11 mouse cellular contexts compared by ENCODE assay signal in the genomic region with DNA sequence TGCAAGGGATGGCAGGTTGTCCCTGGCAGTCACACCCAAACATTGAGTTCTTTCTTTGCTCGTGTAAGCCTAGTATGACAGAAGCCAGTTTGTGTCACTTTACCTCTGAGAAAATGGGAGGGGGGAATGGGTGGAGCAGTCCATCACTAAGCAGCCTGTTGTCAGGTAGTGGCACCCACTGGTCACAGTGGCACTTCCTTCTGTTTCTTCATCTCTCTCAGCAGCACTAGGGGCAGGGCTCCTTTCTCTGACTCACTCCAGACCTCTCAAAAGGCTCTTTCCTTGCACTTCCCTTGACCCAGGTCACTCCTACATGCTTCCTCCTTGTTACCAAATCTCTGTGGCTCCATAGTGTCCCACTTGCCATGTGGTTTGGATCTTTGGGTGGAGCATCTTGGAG. TPM values are rescaled to one million over a fixed set of nuclear protein-coding genes. Genes with fewer than 3 reads are reported as not detected.
DNase-seq lines count a peak whose midpoint lies in the region; ATAC-seq lines count a peak whose summit lies in the region.
"Had no signal": no experiment of that assay in that cellular context is flagged by ENCODE, and none has a peak within 500 bp of the region (broad histone marks: within the 10 kb centered on the region; RNA-seq: fewer than 3 reads in every experiment).

No protein-coding gene starts in this region.

- peak; percentile 89 for ATAC-seq in monocyte, adult 5-6 weeks (replicated peaks; ENCODE audit: insufficient number of reproducible peaks, low FRiP score, low TSS enrichment, poor library complexity, severe bottlenecking)
- ATAC-seq in forebrain, embryonic 11.5 days (replicated peaks; ENCODE audit: low FRiP score), result no peak

- no peak overlapping the region for H3K4me2 ChIP-seq in forebrain, embryonic 11.5 days (ENCODE audit: low read depth, low read length, severe bottlenecking)

- WGBS in forebrain, embryonic 11.5 days, result 78% methylated on average over 1 of the region's 1 CpGs

- H3K4me1 ChIP-seq in brown adipose tissue, adult 24 weeks (ENCODE audit: control insufficient read depth, insufficient read depth, insufficient read length, low read length), result peaks cover 31% of the 10 kb centered on the region
- no peaks in the 10 kb centered on the region for H3K4me1 ChIP-seq in forebrain, embryonic 11.5 days (replicated peaks; ENCODE audit: control insufficient read depth, insufficient read depth, low read length)
- H3K4me1 ChIP-seq: midbrain, embryonic 10.5 days had no signal

- H3K9me3 ChIP-seq in forebrain, embryonic 11.5 days (ENCODE audit: control insufficient read depth, low read length), result no peaks in the 10 kb centered on the region
- H3K9me3 ChIP-seq: midbrain, embryonic 10.5 days had no signal

- H3K27me3 ChIP-seq in forebrain, embryonic 11.5 days (ENCODE audit: control insufficient read depth, insufficient read depth, low read length), result no peaks in the 10 kb centered on the region

- no peak overlapping the region for H3K9ac ChIP-seq in forebrain, embryonic 11.5 days (ENCODE audit: low read length)

- peak; percentile 11 for DNase-seq in adrenal gland, postnatal 14 days
- no peak for DNase-seq in adrenal gland, postnatal 36 days
- peak; percentile 9 for DNase-seq in kidney, postnatal 14 days
- DNase-seq in kidney, adult 11 months, result no peak
- no peak for DNase-seq in forebrain, embryonic 11.5 days (ENCODE audit: low spot score)
- DNase-seq in thymus, postnatal 10 days (ENCODE audit: low spot score in 2 of 2), result no peak
- DNase-seq: cerebellum, postnatal 36 days had no signal

- H3K36me3 ChIP-seq in forebrain, embryonic 11.5 days (ENCODE audit: control insufficient read depth, insufficient read depth, low read length), result no peaks in the 10 kb centered on the region
- H3K36me3 ChIP-seq: midbrain, embryonic 10.5 days had no signal

- no peak overlapping the region for H3K4me3 ChIP-seq in brown adipose tissue, adult 24 weeks (ENCODE audit: insufficient read depth, low read depth, low read length)
- H3K4me3 ChIP-seq in forebrain, embryonic 11.5 days (ENCODE audit: low read depth, low read length), result no peak overlapping the region
- H3K4me3 ChIP-seq: erythroblast, embryonic 14.5 days; midbrain, embryonic 10.5 days had no signal

- peak overlapping the region; percentile 47 for H3K27ac ChIP-seq in brown adipose tissue, adult 24 weeks (replicated peaks; ENCODE audit: low read depth, low read length)
- H3K27ac ChIP-seq in forebrain, embryonic 11.5 days (ENCODE audit: low read depth, low read length), result no peak overlapping the region
- H3K27ac ChIP-seq: midbrain, embryonic 10.5 days had no signal

RNA-seq across cellular contexts. Expression of a gene that starts 52.9 kb away (rescaled TPM):
- 67.5 and 69.8 TPM in 2 replicates for total RNA-seq in adrenal gland, postnatal 14 days (2021)
- 10 to 100 TPM; 52.6 to 57.7 TPM for total RNA-seq in adrenal gland, postnatal 36 days (2021)
- 28.5 and 38.9 TPM in 2 replicates for polyA plus RNA-seq in brown adipose tissue, adult 24 weeks (2012; ENCODE audit: insufficient read depth, insufficient read length, missing spikeins)
- total RNA-seq in monocyte, adult 5-6 weeks (2017), result 226 to 314 TPM (median 237 TPM) in 3 replicates
- 23.6 and 25.9 TPM in 2 replicates for polyA plus RNA-seq in forebrain, embryonic 11.5 days (2014; fragmentation: Nextera tagmentation; extraction: Ambion mirVana)

Comparison
In these comparisons a context has a peak if more than half of its experiments do, and no peak if none do; other contexts are left out.
1. DNase-seq: peak in adrenal gland, postnatal 14 days (single experiment) and kidney, postnatal 14 days (single experiment); none in adrenal gland, postnatal 36 days (0 of 2), kidney, adult 11 months (single experiment), forebrain, embryonic 11.5 days (single experiment) and thymus, postnatal 10 days (0 of 2).